Comparison of ENCODE assay signal across 32 mouse cellular contexts in genomic region chr5:24527780-24528179, GRCm38 (mm10). TPM values are rescaled to one million over a fixed set of nuclear protein-coding genes. Genes with fewer than 3 reads are reported as not detected.
DNase-seq lines count a peak whose midpoint lies in the region; ATAC-seq and TF ChIP-seq lines count a peak whose summit lies in the region.
"Had no signal": no experiment of that assay in that cellular context is flagged by ENCODE, and none has a peak within 500 bp of the region (broad histone marks: within the 10 kb centered on the region; RNA-seq: fewer than 3 reads in every experiment).

No protein-coding gene starts in this region.

- H3K4me2 ChIP-seq in hindbrain, postnatal 0 days (ENCODE audit: low read depth, low read length) = no peak overlapping the region
- H3K4me2 ChIP-seq in hindbrain, embryonic 12.5 days (replicated peaks) = peak overlapping the region; percentile 86; the same call in 1 of the 2 replicates
- H3K4me2 ChIP-seq in neural tube, embryonic 15.5 days = peak overlapping the region; percentile 96

- H3K4me3 ChIP-seq in hindbrain, embryonic 10.5 days = peak overlapping the region; percentile 60
- H3K4me3 ChIP-seq in hindbrain, postnatal 0 days (ENCODE audit: low read length) = no peak overlapping the region
- no peak overlapping the region for H3K4me3 ChIP-seq in hindbrain, embryonic 12.5 days
- no peak overlapping the region for H3K4me3 ChIP-seq in neural tube, embryonic 15.5 days (replicated peaks)

- H3K27ac ChIP-seq in hindbrain, embryonic 10.5 days = no peak overlapping the region
- H3K27ac ChIP-seq in hindbrain, postnatal 0 days = no peak overlapping the region
- H3K27ac ChIP-seq in hindbrain, embryonic 12.5 days = no peak overlapping the region
- H3K27ac ChIP-seq in neural tube, embryonic 15.5 days (replicated peaks) = no peak overlapping the region
- H3K27ac ChIP-seq: embryonic facial prominence, embryonic 15.5 days; layer of hippocampus, adult 2 months; liver, embryonic 14.5 days; midbrain, embryonic 13.5 days had no signal

- TF ChIP-seq CTCF in hindbrain, postnatal 0 days (IDR thresholded peaks at IDR 0.05; ENCODE audit: low read depth) = no peak

- no peaks in the 10 kb centered on the region for H3K36me3 ChIP-seq in hindbrain, embryonic 10.5 days
- no peaks in the 10 kb centered on the region for H3K36me3 ChIP-seq in hindbrain, postnatal 0 days (ENCODE audit: insufficient read depth, low read length)
- H3K36me3 ChIP-seq in hindbrain, embryonic 12.5 days = no peaks in the 10 kb centered on the region
- no peaks in the 10 kb centered on the region for H3K36me3 ChIP-seq in neural tube, embryonic 15.5 days
- H3K36me3 ChIP-seq: embryonic facial prominence, embryonic 15.5 days; forebrain, embryonic 12.5 days; heart, embryonic 12.5 days; midbrain, embryonic 13.5 days had no signal

- no peak for ATAC-seq in hindbrain, postnatal 0 days
- no peak for ATAC-seq in hindbrain, embryonic 12.5 days (ENCODE audit: low FRiP score)
- ATAC-seq in neural tube, embryonic 15.5 days (ENCODE audit: low FRiP score) = no peak
- ATAC-seq: Patski had no signal

- H3K9me3 ChIP-seq in hindbrain, embryonic 10.5 days = no peaks in the 10 kb centered on the region
- H3K9me3 ChIP-seq in hindbrain, postnatal 0 days (ENCODE audit: low read length) = no peaks in the 10 kb centered on the region
- no peaks in the 10 kb centered on the region for H3K9me3 ChIP-seq in hindbrain, embryonic 12.5 days (replicated peaks)
- H3K9me3 ChIP-seq in neural tube, embryonic 15.5 days (replicated peaks) = no peaks in the 10 kb centered on the region
- H3K9me3 ChIP-seq: embryonic facial prominence, embryonic 15.5 days; forebrain, embryonic 12.5 days; heart, embryonic 12.5 days; midbrain, embryonic 13.5 days had no signal

- H3K27me3 ChIP-seq in hindbrain, embryonic 10.5 days (ENCODE audit: insufficient read depth, poor library complexity, severe bottlenecking) = peaks cover 100% of the 10 kb centered on the region
- peaks cover 36% of the 10 kb centered on the region for H3K27me3 ChIP-seq in hindbrain, postnatal 0 days (ENCODE audit: insufficient read depth, low read length)
- peaks cover 85% of the 10 kb centered on the region for H3K27me3 ChIP-seq in hindbrain, embryonic 12.5 days
- peaks cover 64% of the 10 kb centered on the region for H3K27me3 ChIP-seq in neural tube, embryonic 15.5 days (replicated peaks)

- H3K4me1 ChIP-seq in hindbrain, embryonic 10.5 days (replicated peaks) = peaks cover 58% of the 10 kb centered on the region
- peaks cover 10% of the 10 kb centered on the region; the same call in 1 of the 2 replicates for H3K4me1 ChIP-seq in hindbrain, postnatal 0 days (ENCODE audit: insufficient read depth, low read length)
- peaks cover 32% of the 10 kb centered on the region for H3K4me1 ChIP-seq in hindbrain, embryonic 12.5 days
- H3K4me1 ChIP-seq in neural tube, embryonic 15.5 days = peaks cover 40% of the 10 kb centered on the region

- no peak overlapping the region for H3K9ac ChIP-seq in hindbrain, postnatal 0 days (replicated peaks; ENCODE audit: low read length)
- no peak overlapping the region for H3K9ac ChIP-seq in hindbrain, embryonic 12.5 days
- H3K9ac ChIP-seq in neural tube, embryonic 15.5 days (replicated peaks) = no peak overlapping the region
- H3K9ac ChIP-seq: embryonic facial prominence, embryonic 15.5 days; liver, embryonic 14.5 days; lung, embryonic 14.5 days had no signal

- no peak for DNase-seq in hindbrain, embryonic 10.5 days (ENCODE audit: low spot score)
- DNase-seq in hindbrain, postnatal 0 days (ENCODE audit: low spot score) = no peak
- DNase-seq in neural tube, embryonic 10.5 days (ENCODE audit: extremely low spot score, low spot score) = peak; percentile 39
- no peak for DNase-seq in gastrocnemius, postnatal 10 days
- no peak for DNase-seq in kidney, adult 11 months
- DNase-seq: adrenal gland, postnatal 10 days; cerebellum, adult 11 months; cerebellum, adult 9-11 months; gastrocnemius, postnatal 36 days; heart, adult 18-20 months; heart, postnatal 4 days; kidney, adult 2 months; kidney, postnatal 36 days; left cerebral cortex, postnatal 4 days; liver; lung, embryonic 14.5 days; thymus, adult 2 months; thymus, postnatal 36 days had no signal

- WGBS in hindbrain, embryonic 10.5 days = 17% methylated on average over 6 of the region's 6 CpGs
- 15% methylated on average over 6 of the region's 6 CpGs for WGBS in hindbrain, postnatal 0 days
- 14% methylated on average over 6 of the region's 6 CpGs for WGBS in hindbrain, embryonic 12.5 days
- 19% methylated on average over 6 of the region's 6 CpGs for WGBS in neural tube, embryonic 15.5 days

RNA-seq across cellular contexts. Expression of gene Gbx1, which starts 0.8 kb away (rescaled TPM):
- polyA plus RNA-seq in hindbrain, embryonic 10.5 days (2016; fragmentation: Nextera tagmentation; extraction: Ambion mirVana) = 1.3 and 1.5 TPM in 2 replicates
- total RNA-seq in hindbrain, postnatal 0 days (2014; rRNA removed) = 6.5 and 11.3 TPM in 2 replicates
- 4.1 and 4.4 TPM in 2 replicates for polyA plus RNA-seq in hindbrain, postnatal 0 days (2015; fragmentation: Nextera tagmentation; extraction: Ambion mirVana)
- 5.6 and 6.7 TPM in 2 replicates for polyA plus RNA-seq in hindbrain, embryonic 12.5 days (2016; fragmentation: Nextera tagmentation; extraction: Ambion mirVana)
- polyA plus RNA-seq in neural tube, embryonic 15.5 days (2015; fragmentation: Nextera tagmentation; extraction: Ambion mirVana) = 5.9 and 13.7 TPM in 2 replicates
- not detected for total RNA-seq in gastrocnemius, postnatal 10 days (2021)
- total RNA-seq: gastrocnemius, postnatal 36 days; heart, adult 18-20 months; heart, postnatal 4 days; layer of hippocampus, postnatal 14 days; megakaryocyte progenitor cell, adult 5-6 weeks had no signal
- polyA plus RNA-seq: embryonic facial prominence, embryonic 15.5 days; heart, embryonic 12.5 days; heart, postnatal 0 days; kidney, embryonic 16.5 days; liver, embryonic 14.5 days; Patski had no signal

RNA-seq across cellular contexts. Expression of gene Asb10, which starts 13.0 kb away (rescaled TPM):
- 0.17 TPM in 1 of 2 replicates, not detected in the other for polyA plus RNA-seq in hindbrain, embryonic 10.5 days (2016; fragmentation: Nextera tagmentation; extraction: Ambion mirVana)
- total RNA-seq in hindbrain, postnatal 0 days (2014; rRNA removed) = 0.10 TPM in 1 of 2 replicates, not detected in the other
- 0.16 and 0.21 TPM in 2 replicates for polyA plus RNA-seq in hindbrain, postnatal 0 days (2015; fragmentation: Nextera tagmentation; extraction: Ambion mirVana)
- polyA plus RNA-seq in hindbrain, embryonic 12.5 days (2016; fragmentation: Nextera tagmentation; extraction: Ambion mirVana) = 0.32 and 0.42 TPM in 2 replicates
- 0.40 and 0.87 TPM in 2 replicates for polyA plus RNA-seq in neural tube, embryonic 15.5 days (2015; fragmentation: Nextera tagmentation; extraction: Ambion mirVana)
- total RNA-seq in gastrocnemius, postnatal 10 days (2021) = 10 to 100 TPM; 31.3 to 37.4 TPM
- total RNA-seq: megakaryocyte progenitor cell, adult 5-6 weeks had no signal
- polyA plus RNA-seq: Patski had no signal

RNA-seq across cellular contexts. Expression of gene 4931409K22Rik, which starts 28.8 kb away (rescaled TPM):
- 0.07 and 0.10 TPM in 2 replicates for polyA plus RNA-seq in hindbrain, embryonic 10.5 days (2016; fragmentation: Nextera tagmentation; extraction: Ambion mirVana)
- not detected in 2 replicates for total RNA-seq in hindbrain, postnatal 0 days (2014; rRNA removed)
- 0.09 and 0.16 TPM in 2 replicates for polyA plus RNA-seq in hindbrain, postnatal 0 days (2015; fragmentation: Nextera tagmentation; extraction: Ambion mirVana)
- not detected in 2 replicates for polyA plus RNA-seq in hindbrain, embryonic 12.5 days (2016; fragmentation: Nextera tagmentation; extraction: Ambion mirVana)
- 0.24 and 0.26 TPM in 2 replicates for polyA plus RNA-seq in neural tube, embryonic 15.5 days (2015; fragmentation: Nextera tagmentation; extraction: Ambion mirVana)
- not detected for total RNA-seq in gastrocnemius, postnatal 10 days (2021)
- total RNA-seq: adrenal gland, postnatal 10 days; gastrocnemius, postnatal 36 days; heart, adult 18-20 months; heart, postnatal 4 days; layer of hippocampus, adult 2 months; layer of hippocampus, postnatal 14 days; left cerebral cortex, postnatal 4 days; megakaryocyte progenitor cell, adult 5-6 weeks; MEL had no signal
- polyA plus RNA-seq: heart, embryonic 12.5 days; heart, postnatal 0 days; liver, embryonic 14.5 days; lung, embryonic 14.5 days; Patski; thymus, adult 2 months had no signal

RNA-seq across cellular contexts. Expression of gene Abcf2, which starts 49.5 kb away (rescaled TPM):
- polyA plus RNA-seq in hindbrain, embryonic 10.5 days (2016; fragmentation: Nextera tagmentation; extraction: Ambion mirVana) = 125 and 159 TPM in 2 replicates
- total RNA-seq in hindbrain, postnatal 0 days (2014; rRNA removed) = 60.6 and 65.6 TPM in 2 replicates
- polyA plus RNA-seq in hindbrain, postnatal 0 days (2015; fragmentation: Nextera tagmentation; extraction: Ambion mirVana) = 65.4 and 66.5 TPM in 2 replicates
- 108 and 110 TPM in 2 replicates for polyA plus RNA-seq in hindbrain, embryonic 12.5 days (2016; fragmentation: Nextera tagmentation; extraction: Ambion mirVana)
- polyA plus RNA-seq in neural tube, embryonic 15.5 days (2015; fragmentation: Nextera tagmentation; extraction: Ambion mirVana) = 82.8 and 93.1 TPM in 2 replicates
- total RNA-seq in gastrocnemius, postnatal 10 days (2021) = 10 to 100 TPM; 66.4 to 74.0 TPM

RNA-seq across cellular contexts. Expression of gene Chpf2, which starts 58.8 kb away (rescaled TPM):
- 16.5 and 19.3 TPM in 2 replicates for polyA plus RNA-seq in hindbrain, embryonic 10.5 days (2016; fragmentation: Nextera tagmentation; extraction: Ambion mirVana)
- 38.3 and 46.2 TPM in 2 replicates for total RNA-seq in hindbrain, postnatal 0 days (2014; rRNA removed)
- polyA plus RNA-seq in hindbrain, postnatal 0 days (2015; fragmentation: Nextera tagmentation; extraction: Ambion mirVana) = 25.0 and 26.9 TPM in 2 replicates
- 22.3 and 23.1 TPM in 2 replicates for polyA plus RNA-seq in hindbrain, embryonic 12.5 days (2016; fragmentation: Nextera tagmentation; extraction: Ambion mirVana)
- 19.3 and 21.2 TPM in 2 replicates for polyA plus RNA-seq in neural tube, embryonic 15.5 days (2015; fragmentation: Nextera tagmentation; extraction: Ambion mirVana)
- total RNA-seq in gastrocnemius, postnatal 10 days (2021) = 10 to 100 TPM; 19.6 to 29.4 TPM
